Mouse (Mus musculus) adrenal gland, adult (tissue): ENCODE data around the gene Vmn1r26.
"Not testable (repeated sequence)": the region's sequence is repeated elsewhere in the genome, so short reads cannot be mapped to it uniquely, and the experiment has no call there.

Experiments
- DNase-seq, 2 experiments: peaks; one replicate each; pipeline ENCODE4 v3.0.0; 2022 to 2023; ENCODE audit warnings: low spot score in 1 of 2; ENCODE audit not compliant: inconsistent age in 2 of 2

The Vmn1r26 gene

DNA sequence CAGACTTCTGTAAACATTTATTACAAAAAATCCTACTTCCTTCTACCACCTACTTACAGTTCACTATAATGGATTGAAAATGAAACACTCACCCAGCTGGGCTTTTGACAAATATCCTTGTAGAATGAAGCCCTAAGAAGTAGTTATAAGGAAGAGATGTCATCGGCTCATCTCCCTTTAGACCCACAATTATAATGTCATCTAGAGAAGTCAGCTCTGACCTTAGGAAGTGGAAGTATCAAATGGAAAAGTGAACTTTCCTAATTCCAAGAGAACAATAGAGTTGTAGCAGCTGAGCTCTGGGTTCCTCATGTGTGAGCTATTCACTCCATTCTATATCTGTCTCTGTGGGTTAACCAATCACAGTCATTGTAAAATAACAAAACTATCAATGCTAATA lies at the start of gene Vmn1r26:
Gene Vmn1r26, minus strand, starts transcription at position 101 of the 400 bp plus-strand sequence.
- DNase-seq: no peak

DNA sequence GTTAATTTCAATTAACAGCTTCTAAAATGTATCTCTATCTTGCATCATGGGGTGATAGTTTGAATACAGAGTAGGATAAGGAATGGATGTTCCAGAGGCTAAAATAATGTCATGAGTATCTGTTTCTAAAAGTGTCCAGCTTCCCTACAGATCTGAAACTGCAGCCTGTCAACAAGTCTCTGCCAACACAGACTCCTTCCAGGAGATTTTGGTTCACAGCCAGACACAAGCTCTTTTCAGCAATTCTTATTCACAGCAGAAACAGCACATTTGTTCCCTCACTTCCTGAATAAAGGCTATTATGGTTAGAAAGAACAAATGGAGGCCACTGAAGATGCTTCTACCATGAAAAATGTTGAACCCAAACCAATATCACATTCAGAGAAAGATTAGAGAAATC lies 29.1 kb upstream of the Vmn1r26 start:
- DNase-seq: no peak

DNA sequence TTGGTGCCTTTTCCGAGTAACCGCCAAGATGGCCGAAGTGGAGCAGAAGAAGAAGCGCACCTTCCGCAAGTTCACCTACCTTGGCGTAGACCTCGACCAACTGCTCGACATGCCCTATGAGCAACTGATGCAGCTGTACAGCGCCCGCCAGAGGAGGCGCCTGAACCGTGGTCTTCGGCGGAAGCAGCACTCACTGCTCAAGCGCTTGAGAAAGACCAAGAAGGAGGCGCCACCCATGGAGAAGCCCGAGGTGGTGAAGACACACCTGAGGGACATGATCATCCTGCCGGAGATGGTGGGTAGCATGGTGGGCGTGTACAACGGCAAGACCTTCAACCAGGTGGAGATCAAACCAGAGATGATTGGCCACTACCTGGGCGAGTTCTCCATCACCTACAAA lies 2.5 kb upstream of the Vmn1r26 start:
- DNase-seq: not testable (repeated sequence)

DNA sequence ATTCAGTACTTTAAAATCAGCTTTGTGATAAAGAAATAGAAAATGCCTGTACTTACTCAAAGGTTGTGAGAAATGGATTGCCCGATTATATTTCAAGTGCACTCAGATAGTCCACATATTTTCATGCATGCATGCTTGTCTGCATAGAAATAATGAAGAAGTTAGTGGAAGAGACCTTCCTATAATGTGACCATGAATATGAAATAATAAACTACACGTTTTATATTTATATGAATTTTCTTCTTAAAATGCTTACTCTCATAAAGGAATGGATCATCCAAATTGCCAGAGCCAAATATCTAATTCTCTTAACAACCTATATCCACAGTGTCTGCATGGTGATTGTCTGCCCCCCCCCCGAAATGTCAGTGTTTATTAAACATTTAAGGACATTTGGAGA lies 34.2 kb downstream of the Vmn1r26 start, which contains the start of gene Vmn1r25:
Gene Vmn1r25, minus strand, starts transcription at position 101 of the 400 bp plus-strand sequence.
- DNase-seq: no peak

DNA sequence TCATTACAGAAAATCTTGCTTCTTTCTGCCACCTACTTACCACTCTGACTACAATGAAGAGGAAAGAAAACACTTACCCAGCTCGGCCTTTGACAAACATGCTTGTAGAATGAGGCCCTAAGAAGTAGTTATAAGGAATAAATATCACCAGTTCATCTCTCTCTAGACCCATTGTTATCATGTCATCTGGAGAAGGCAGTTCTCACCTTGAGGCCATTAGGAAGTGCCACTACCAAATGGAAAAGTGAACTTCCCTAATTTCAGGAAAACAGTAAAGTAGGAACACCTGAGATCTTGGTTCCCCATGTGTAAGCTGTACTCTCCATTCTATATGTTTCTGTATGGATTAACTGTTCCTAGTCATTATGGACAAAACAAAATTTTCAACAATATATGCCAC lies 53.6 kb downstream of the Vmn1r26 start, which contains the start of gene Vmn1r24:
Gene Vmn1r24, minus strand, starts transcription at position 101 of the 400 bp plus-strand sequence.
- not testable (repeated sequence) for DNase-seq
